Mouse (Mus musculus): ENCODE measurements around the gene BC025920. TPM values are rescaled to one million over a fixed set of nuclear protein-coding genes. Genes with fewer than 3 reads are reported as not detected.
"Not testable (repeated sequence)": the region's sequence is repeated elsewhere in the genome, so short reads cannot be mapped to it uniquely, and the experiment has no call there.

The BC025920 gene
- total RNA-seq, 2 experiments from 2014 or later: 2.6 to 2.9 TPM

- no peak overlapping the region for H3K27ac ChIP-seq
- no peak for DNase-seq (ENCODE audit: extremely low spot score in 1 of 2, low spot score in 2 of 2)
- H3K4me3 ChIP-seq: no peak overlapping the region
- no peak for TF ChIP-seq CTCF (IDR thresholded peaks at IDR 0.05)
- intact Hi-C loops (cut with DNase I): no loop called here
Observed at GRCm38 (mm10) chr10:81636338-81636737, 30.3 kb downstream of the BC025920 start.

- Histone ChIP-seq H3K27ac (no peak overlapping the region), H3K4me3 (no peak overlapping the region)
- intact Hi-C loops (cut with DNase I): no loop called here
- DNase-seq (ENCODE audit: extremely low spot score in 1 of 2, low spot score in 2 of 2): no peak
- no peak for TF ChIP-seq CTCF (IDR thresholded peaks at IDR 0.05)
Observed at GRCm38 (mm10) chr10:81638101-81638500, 32.0 kb downstream of the BC025920 start.

GRCm38 (mm10) chr10:81640825-81641224 is 34.8 kb downstream of the BC025920 start:
- not testable (repeated sequence) for H3K4me3 ChIP-seq; H3K27ac ChIP-seq; DNase-seq (ENCODE audit: extremely low spot score in 1 of 2, low spot score in 2 of 2)
- intact Hi-C loops (cut with DNase I): loop anchor here (5.0 to 10.0 kb wide), 2 partner anchors 531 to 984 kb away; partner anchors contain the start of genes 1190007I07Rik and Tdg

- H3K27ac ChIP-seq: no peak overlapping the region
- DNase-seq (ENCODE audit: extremely low spot score in 1 of 2, low spot score in 2 of 2): no peak
- no peak overlapping the region for H3K4me3 ChIP-seq
- intact Hi-C loops (cut with DNase I): loop anchor here (5.0 to 10.0 kb wide), 2 partner anchors 531 to 983 kb away; partner anchors contain the start of genes 1190007I07Rik and Tdg
- no peak for TF ChIP-seq CTCF (IDR thresholded peaks at IDR 0.05)
Observed at GRCm38 (mm10) chr10:81641566-81641965, 35.5 kb downstream of the BC025920 start.

- no peak for DNase-seq (ENCODE audit: extremely low spot score in 1 of 2, low spot score in 2 of 2)
- Histone ChIP-seq H3K27ac (peak overlapping the region; percentile 99; the same call in 1 of the 2 replicates), H3K4me3 (peak overlapping the region; percentile 95)
- intact Hi-C loops (cut with DNase I): loop anchor here (5.0 to 10.0 kb wide), 2 partner anchors 530 to 983 kb away; partner anchors contain the start of genes 1190007I07Rik and Tdg
- TF ChIP-seq CTCF (IDR thresholded peaks at IDR 0.05): no peak
Observed at GRCm38 (mm10) chr10:81641978-81642647, 36.0 kb downstream of the BC025920 start.

- Histone ChIP-seq H3K4me3 (peak overlapping the region; percentile 95), H3K27ac (peak overlapping the region; percentile 99)
- no peak for TF ChIP-seq CTCF (IDR thresholded peaks at IDR 0.05)
- DNase-seq (ENCODE audit: extremely low spot score in 1 of 2, low spot score in 2 of 2): no peak
- intact Hi-C loops (cut with DNase I): loop anchor here (5.0 to 10.0 kb wide), 2 partner anchors 529 to 982 kb away; partner anchors contain the start of genes 1190007I07Rik and Tdg
Observed at GRCm38 (mm10) chr10:81642648-81643448, 36.8 kb downstream of the BC025920 start.

DNA sequence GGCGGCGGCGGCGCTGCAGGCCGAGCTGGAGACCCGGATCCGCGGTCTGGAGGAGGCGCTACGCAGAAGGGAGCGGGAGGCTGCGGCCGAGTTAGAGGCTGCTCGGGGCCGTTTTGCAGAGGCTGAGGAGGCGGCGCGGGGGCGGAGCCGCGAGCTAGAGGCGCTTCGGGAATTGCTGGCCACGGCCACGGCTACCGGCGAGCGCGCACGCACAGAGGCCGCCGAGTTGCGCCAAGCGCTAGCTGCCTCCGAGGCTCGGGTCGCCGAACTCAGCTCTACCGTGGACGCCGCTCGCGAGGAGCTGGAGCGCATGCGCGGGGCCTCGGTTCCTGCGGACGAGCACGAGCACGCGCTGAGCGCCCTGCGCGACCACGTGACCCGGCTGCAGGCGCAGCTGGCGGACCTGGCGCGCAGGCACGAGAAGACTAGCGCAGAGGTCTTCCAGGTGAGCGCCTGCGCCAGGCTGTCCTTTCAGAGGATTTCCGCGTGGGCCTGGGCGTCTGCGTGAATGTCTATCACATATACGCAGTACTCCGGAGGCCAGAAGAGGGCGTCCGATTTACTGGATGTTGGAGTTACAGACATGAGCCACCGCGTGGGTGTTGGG is 37.5 kb downstream of the BC025920 start:
- intact Hi-C loops (cut with DNase I): loop anchor here (5.0 to 10.0 kb wide), 2 partner anchors 529 to 981 kb away; partner anchors contain the start of genes 1190007I07Rik and Tdg
- TF ChIP-seq CTCF (IDR thresholded peaks at IDR 0.05): peak; percentile 54
- peak overlapping the region; percentile 95 for H3K4me3 ChIP-seq
- DNase-seq (ENCODE audit: extremely low spot score in 1 of 2, low spot score in 2 of 2): peak; percentile 96 to 97
- peak overlapping the region; percentile 99 for H3K27ac ChIP-seq

- Histone ChIP-seq H3K4me3 (peak overlapping the region; percentile 95), H3K27ac (peak overlapping the region; percentile 99)
- DNase-seq (ENCODE audit: extremely low spot score in 1 of 2, low spot score in 2 of 2): no peak
- intact Hi-C loops (cut with DNase I): loop anchor here (5.0 to 10.0 kb wide), 2 partner anchors 528 to 981 kb away; partner anchors contain the start of genes 1190007I07Rik and Tdg
- TF ChIP-seq CTCF (IDR thresholded peaks at IDR 0.05): no peak
Observed at GRCm38 (mm10) chr10:81644162-81644561, 38.1 kb downstream of the BC025920 start.

GRCm38 (mm10) chr10:81644716-81645115 is 38.6 kb downstream of the BC025920 start:
- no peak overlapping the region; the same call in none of the 2 replicates for H3K4me3 ChIP-seq
- intact Hi-C loops (cut with DNase I): loop anchor here (5.0 to 10.0 kb wide), 3 partner anchors 528 to 980 kb away; partner anchors contain the start of genes 1190007I07Rik and Tdg
- TF ChIP-seq CTCF (IDR thresholded peaks at IDR 0.05): no peak
- DNase-seq (ENCODE audit: extremely low spot score in 1 of 2, low spot score in 2 of 2): peak; percentile 11
- no peak overlapping the region for H3K27ac ChIP-seq

DNA sequence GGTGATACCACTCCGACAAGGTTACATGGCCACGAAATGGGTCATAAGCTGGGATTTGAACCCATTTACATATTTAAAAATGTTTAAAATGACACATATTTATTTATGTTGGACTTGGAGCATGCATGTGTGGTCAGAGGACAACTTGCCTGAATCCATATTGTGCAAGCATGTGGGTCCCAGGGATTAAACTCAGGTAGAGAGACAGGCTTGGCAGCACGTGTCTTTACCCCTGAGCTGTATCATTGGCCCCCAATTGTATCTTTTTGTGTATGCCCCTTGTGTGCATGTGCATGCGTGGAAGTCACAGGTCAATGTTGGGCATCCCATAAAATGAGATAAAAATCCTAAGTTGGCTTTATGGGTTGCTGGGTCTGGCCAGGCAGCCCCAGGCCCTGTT is 39.3 kb downstream of the BC025920 start:
- no peak for TF ChIP-seq CTCF (IDR thresholded peaks at IDR 0.05)
- no peak overlapping the region for H3K27ac ChIP-seq
- intact Hi-C loops (cut with DNase I): loop anchor here (5.0 to 10.0 kb wide), 2 partner anchors 712 to 979 kb away; partner anchors contain the start of genes 1190007I07Rik and Tdg
- no peak overlapping the region for H3K4me3 ChIP-seq
- peak in 1 of 2 experiments; percentile 5 for DNase-seq (ENCODE audit: extremely low spot score in 1 of 2, low spot score in 2 of 2)

- TF ChIP-seq CTCF (IDR thresholded peaks at IDR 0.05): no peak
- intact Hi-C loops (cut with DNase I): loop anchor here (5.0 to 10.0 kb wide), 2 partner anchors 711 to 979 kb away; partner anchors contain the start of genes 1190007I07Rik and Tdg
- Histone ChIP-seq H3K27ac (no peak overlapping the region), H3K4me3 (no peak overlapping the region)
- DNase-seq (ENCODE audit: extremely low spot score in 1 of 2, low spot score in 2 of 2): peak; percentile 8 to 10
Observed at GRCm38 (mm10) chr10:81646015-81646555, 40.0 kb downstream of the BC025920 start.

DNA sequence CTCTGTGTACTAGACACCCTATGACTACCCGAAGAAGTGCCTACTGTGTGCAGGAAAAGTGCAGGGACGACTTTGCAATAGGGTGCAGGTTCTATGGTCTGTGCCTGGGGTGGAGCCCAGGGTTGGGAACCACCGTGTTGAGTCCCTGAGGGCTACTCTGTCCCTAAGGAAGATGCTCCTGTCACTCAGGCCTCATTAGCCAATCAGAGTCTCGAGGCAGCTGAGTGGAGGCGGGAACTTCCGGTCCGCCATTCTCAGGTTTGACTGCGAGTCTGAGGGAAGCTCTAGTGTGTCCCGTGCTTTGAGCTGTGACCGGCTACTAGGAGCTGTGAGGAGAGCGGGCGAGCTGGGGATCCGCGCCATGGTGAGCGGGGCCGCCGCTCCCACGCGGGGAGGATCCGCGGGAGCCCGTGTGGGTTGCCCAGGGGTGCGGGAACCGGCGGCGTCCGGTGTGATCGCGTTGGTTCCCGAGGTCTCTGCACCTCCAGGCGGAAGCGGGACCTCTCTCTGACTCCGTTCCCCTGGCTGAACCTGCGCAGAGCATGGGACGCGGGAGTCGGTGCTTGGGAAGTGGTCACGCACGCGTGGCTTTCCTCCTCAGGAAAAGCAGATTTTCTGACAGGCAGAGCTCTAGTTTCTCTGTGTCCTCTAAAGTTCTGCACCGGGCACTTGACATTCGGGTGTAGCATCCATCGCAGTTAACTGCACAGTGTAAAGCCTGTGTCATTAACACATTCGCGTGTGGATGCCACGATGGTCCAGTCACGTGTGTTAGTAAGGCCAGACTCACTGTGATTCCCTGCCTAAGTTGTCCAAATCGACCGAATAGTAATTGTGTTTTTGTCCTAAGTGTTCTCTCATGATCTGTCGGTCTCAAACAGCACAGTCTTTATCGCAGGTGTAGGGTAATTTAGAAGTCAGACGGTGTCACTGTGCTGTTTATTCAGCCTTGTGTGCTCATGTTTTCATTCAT is 43.0 kb downstream of the BC025920 start, which contains the start of gene Gm10778:
TSS of gene Gm10778 (plus strand) at position 257 of the 973 bp plus-strand sequence.
- Histone ChIP-seq H3K27ac (peak within 1 kb of the TSS; percentile 77), H3K4me3 (peak within 1 kb of the TSS; percentile 51)
- intact Hi-C loops (cut with DNase I): loop anchor here (5.0 to 10.0 kb wide), 2 partner anchors 708 to 976 kb away; partner anchors contain the start of genes 1190007I07Rik and Tdg
- DNase-seq (ENCODE audit: extremely low spot score in 1 of 2, low spot score in 2 of 2): peak; percentile 85

Data from left cerebral cortex, adult 2 months (tissue).